Mouse (Mus musculus): ENCODE data around the gene Tmem41a. TPM values are rescaled to one million over a fixed set of nuclear protein-coding genes. Genes with fewer than 3 reads are reported as not detected.
A peak's percentile ranks its signal among the peaks of the same experiment; 100 is the strongest.
"Not testable (repeated sequence)": the region's sequence is repeated elsewhere in the genome, so short reads cannot be mapped to it uniquely, and the experiment has no call there.

Tmem41a gene
- total RNA-seq (2022), result 10 to 100 TPM; 11.1 to 17.8 (median 14.1) TPM

DNA sequence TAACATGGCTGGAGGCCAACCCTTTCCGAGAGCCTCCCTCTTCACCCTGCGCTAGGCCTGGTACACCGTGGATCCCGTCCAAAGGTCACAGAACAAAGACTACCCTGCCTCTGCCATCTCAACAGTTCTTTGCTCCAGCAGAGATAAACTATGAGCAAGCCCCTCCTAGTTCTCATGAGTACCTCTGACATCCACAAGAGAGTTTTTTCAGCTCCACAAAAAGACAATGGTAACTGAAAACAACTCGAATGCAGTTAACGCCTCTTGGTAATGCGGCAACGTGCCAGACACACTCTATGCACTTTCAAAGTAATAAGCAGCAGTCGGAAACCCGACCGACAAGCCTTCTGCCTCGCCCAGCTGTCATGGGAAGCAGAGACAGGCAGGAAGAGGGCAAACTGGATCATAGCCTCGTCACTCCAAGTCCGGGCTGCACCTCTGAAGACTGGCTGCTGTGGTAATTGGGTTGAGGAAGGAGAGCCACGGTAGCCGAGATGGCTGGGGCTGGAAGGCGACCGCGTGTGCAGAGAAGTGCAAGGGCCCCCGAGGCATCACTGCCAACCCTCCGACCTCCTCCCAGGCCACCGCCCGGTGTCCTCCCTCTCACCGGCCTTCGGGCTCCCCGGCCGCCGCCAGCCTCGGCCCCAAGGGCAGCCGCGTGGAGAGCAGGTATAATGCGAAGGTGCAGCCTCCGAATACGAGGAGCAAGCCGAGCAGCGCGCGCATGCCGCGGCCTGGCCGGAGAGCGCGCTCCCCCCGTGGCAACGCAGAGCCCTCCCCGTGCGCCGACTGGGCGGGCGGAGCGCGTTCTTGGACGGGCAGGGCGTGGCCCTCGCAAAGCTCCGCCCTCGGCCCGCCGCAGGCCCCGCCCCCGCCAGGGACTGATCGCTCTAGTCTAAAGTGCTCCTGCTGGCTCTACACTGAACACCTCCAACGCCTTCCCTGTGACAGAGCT lies at the start of gene Tmem41a:
TSS of gene Tmem41a (minus strand) at position 792 of the 955 bp plus-strand sequence.
- peak; percentile 80 for DNase-seq (ENCODE audit: low spot score)

- DNase-seq (ENCODE audit: low spot score), result no peak
Observed at GRCm38 (mm10) chr16:21996402-21996801, 49.0 kb upstream of the Tmem41a start.

DNA sequence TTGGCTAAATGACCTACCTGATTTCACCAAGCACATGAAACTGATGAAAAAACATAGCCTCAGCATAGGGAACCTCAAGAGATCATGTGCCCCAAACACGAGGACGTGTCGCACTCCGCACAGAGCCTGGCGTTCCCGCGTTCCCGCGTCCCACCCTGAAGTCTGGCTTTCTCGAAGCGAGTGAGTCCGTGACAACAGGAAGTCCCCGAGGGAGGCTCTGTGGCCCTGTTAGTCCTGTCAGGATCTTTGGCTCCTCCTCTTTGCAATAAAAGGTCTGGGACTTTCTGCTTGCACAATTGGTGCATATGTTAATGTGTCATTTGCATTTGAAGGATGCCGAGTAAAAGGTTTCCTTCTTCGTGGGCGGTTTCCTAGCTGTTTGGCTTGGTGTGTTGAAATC lies 48.0 kb upstream of the Tmem41a start, which contains the start of gene Liph:
TSS of gene Liph (minus strand) at position 360 of the 400 bp plus-strand sequence.
- DNase-seq (ENCODE audit: low spot score), result no peak

DNA sequence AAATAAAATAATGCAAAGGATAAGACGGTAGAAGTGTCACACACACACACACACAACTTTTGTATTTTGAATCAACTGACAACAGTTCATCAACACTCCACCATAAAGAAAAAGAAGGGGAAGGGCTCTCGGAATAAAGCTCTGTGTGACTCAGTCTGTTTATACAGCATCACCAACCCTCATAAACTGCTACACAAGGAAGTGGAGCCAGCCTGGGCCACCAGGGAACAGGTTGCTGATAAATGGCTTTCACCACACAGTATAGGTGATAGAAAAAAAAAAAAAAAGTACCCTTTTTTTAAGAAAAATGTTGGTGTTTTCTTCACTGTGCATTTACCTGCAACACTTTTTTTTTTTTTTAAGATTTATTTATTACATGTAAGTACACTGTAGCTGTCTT lies 44.4 kb upstream of the Tmem41a start:
- no peak for DNase-seq (ENCODE audit: low spot score)

DNA sequence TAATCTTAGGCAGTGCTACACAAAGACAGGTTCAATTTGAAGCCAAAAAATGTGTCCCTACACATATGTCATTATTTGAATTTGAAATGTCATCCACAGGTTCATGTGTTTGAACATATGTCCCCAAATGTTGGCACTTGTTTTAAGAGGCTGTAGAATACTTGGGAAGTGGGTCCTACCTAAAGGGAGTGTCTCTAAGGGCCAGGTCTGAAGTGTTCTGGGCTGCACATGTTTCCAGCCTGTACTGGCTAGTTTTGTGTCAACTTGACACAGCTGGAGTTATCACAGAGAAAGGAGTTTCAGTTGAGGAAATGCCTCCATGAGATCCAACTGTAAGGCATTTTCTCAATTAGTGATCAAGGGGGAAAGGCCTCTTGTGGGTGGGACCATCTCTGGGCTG lies 43.5 kb upstream of the Tmem41a start:
- not testable (repeated sequence) for DNase-seq (ENCODE audit: low spot score)

DNA sequence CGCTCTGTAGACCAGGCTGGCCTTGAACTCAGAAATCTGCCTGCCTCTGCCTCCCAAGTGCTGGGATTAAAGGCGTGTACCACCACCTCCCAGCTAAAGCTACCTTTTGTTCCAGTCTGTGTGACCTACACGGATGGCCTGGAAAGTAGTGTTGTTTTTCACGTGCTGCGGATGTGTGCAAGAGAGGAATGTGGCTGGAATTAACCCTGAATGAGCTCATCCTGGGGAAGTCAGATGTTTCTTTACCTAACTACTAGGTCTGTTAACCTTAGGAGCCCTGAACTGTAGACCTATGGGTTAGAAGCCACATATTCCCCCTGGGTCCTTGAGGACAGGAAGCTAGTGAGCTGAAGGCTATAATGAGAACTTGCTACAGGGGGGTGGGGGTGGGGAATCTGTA lies 40.6 kb upstream of the Tmem41a start:
- no peak for DNase-seq (ENCODE audit: low spot score)

DNA sequence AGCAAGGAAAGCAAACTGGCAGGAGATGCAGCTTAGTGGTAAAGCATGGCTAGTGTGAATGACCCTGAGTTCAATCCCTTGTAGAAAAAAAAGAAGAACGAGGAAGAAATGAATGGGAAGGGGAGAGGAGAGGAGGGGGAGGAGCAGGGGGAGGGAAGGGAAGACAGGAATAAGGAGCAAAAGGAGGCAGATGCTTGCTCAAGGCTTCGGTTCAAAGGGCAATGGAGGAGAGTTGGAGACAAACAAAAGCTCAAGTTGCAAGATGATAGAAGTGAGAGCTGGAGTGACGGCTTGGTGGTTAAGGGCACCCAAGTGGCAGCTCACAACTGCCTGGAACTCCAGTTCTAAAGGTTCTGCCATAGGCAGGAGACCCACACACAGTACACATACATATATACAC lies 38.8 kb upstream of the Tmem41a start:
- DNase-seq (ENCODE audit: low spot score), result no peak

- no peak for DNase-seq (ENCODE audit: low spot score)
Observed at GRCm38 (mm10) chr16:21984091-21984490, 36.7 kb upstream of the Tmem41a start.

GRCm38 (mm10) chr16:21983581-21983980 lies 36.2 kb upstream of the Tmem41a start:
- no peak for DNase-seq (ENCODE audit: low spot score)

DNA sequence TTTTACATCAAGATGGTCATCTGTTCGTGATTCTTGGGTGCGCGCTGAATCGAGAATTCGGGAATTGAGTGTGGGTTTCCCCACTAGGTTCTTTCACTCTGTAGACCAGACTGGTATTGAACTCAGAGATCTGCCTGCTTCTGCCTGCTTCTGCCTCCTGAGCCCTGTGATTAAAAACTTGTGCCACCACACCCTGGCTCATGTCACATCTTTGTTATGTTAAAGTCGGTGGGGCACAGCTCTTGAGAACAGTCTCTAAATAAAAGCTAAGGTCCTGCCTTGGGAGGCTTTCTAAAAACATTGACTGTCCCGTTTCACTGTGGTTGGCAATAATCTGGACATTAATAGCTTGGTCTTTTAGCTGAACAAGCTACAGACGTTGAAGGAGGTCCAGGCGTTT lies 35.8 kb upstream of the Tmem41a start:
- DNase-seq (ENCODE audit: low spot score), result no peak

GRCm38 (mm10) chr16:21977347-21977746 lies 30.0 kb upstream of the Tmem41a start:
- no peak for DNase-seq (ENCODE audit: low spot score)

GRCm38 (mm10) chr16:21976203-21976602 lies 28.9 kb upstream of the Tmem41a start:
- DNase-seq (ENCODE audit: low spot score), result no peak

DNA sequence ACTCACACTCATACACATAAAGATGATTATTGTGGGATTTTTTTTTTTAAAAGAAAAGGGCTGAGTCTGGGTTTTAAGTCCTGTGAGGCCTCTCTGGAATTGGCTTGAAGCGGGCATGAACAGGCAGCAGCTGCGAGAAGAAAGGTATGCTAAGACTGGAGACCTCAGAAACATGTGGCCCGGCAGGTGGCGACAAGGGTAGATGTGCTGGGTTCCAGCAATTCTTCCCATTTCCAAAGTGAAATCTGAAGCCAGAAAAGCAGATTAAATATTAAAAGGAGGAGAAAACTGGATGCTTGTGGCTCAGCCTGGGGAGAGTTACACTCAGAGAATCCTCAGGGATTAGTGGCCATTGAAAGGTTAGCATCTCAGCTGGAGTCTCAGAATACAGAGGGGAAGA lies 24.1 kb upstream of the Tmem41a start:
- DNase-seq (ENCODE audit: low spot score), result no peak

GRCm38 (mm10) chr16:21970536-21970935 lies 23.2 kb upstream of the Tmem41a start:
- no peak for DNase-seq (ENCODE audit: low spot score)

DNA sequence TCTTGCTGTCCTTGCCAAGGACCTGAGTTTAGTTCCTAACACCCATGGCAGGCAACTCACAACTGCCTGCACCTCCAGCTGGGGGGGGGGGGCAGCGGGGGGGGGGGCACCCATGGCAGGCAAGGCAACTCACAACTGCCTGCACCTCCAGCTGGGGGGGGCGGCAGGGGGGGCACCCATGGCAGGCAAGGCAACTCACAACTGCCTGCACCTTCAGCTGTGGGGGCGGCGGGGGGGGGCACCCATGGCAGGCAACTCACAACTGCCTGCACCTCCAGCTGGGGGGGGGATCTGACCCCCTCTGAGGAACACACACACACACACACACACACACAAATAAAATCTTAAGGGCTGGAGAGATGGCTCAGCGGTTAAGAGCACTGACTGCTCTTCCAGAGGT lies 22.5 kb upstream of the Tmem41a start:
- no peak for DNase-seq (ENCODE audit: low spot score)

DNA sequence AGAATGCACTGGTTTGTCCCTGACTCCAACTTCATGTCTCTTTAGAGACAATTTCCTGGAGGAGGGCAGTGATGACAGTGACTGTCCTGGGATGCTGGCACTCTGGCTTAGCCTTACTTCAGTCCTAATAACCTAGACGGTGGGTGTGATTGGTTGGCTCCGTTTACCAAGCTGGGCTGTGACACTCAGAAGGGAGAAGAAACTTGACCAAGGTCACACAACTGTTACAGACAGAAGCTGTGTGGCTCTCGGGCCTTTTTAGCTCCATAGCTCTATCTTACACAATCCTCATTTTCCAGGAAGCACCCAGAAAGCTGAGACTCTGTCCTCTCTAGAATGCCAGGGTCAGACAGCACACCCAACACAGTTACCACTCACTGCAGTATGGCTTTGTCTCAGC lies 18.2 kb upstream of the Tmem41a start:
- no peak for DNase-seq (ENCODE audit: low spot score)

- peak; percentile 33 for DNase-seq (ENCODE audit: low spot score)
Observed at GRCm38 (mm10) chr16:21955591-21955990, 8.2 kb upstream of the Tmem41a start.

DNA sequence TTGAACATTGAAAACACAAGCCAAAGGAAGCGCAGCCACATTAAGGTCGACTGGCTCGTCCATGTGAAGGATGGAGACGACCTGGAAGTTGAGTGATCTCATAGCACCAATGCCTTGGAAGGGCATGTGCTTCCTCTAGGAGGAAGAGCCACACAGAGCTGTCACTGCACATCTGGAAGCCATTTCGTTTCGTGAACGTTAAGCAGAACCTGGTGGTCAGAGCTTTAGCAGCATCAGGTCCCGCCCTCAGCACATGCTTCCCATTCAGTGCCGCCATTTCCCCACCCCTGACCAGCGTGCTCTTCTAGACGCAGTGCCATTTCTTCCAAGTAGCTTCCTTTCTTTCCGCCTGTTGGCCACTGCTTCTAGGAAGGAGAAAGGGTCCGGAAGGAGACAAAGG lies 18.9 kb downstream of the Tmem41a start:
- DNase-seq (ENCODE audit: low spot score), result no peak

DNA sequence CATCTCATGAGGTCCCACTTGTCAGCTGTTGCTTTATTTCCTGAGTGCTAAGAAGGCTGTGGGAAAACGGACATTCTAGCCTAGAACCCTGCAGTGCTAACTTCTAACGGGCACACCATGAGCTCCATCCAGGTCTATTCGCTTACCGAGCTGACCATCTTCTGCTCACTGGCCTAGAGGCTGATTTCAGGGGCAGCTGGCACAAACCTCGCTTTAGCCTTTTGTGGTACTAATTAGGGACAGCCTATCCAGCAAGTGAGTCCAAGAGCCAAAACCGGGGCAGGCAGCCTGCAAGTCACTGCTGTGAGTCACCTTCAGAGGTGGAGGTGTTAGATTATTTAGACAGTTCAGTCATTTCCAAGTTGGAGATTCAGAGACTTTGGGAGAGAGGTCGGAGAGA lies 30.7 kb downstream of the Tmem41a start:
- DNase-seq (ENCODE audit: low spot score), result peak; percentile 3

- DNase-seq (ENCODE audit: low spot score), result no peak
Observed at GRCm38 (mm10) chr16:21913347-21913746, 34.0 kb downstream of the Tmem41a start.

DNA sequence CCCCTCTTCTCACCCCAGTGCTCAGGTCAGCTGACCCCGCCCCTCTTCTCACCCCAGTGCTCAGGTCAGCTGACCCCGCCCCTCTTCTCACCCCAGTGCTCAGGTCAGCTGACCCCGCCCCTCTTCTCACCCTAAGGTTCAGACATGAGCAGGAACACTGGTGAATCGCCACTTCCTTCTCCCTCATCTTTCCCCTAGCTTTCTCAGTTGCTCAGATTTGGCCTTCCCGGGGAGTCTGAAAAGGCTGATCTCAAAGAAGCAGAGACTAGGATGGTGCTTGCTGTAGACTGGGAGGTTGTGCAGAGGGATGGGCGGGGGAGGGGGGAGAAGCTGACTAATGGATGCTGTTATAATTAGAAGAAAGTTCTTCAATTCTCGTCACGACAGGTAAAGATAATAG lies 38.4 kb downstream of the Tmem41a start:
- DNase-seq (ENCODE audit: low spot score), result not testable (repeated sequence)

- DNase-seq (ENCODE audit: low spot score), result no peak
Observed at GRCm38 (mm10) chr16:21906902-21907301, 40.5 kb downstream of the Tmem41a start.

- DNase-seq (ENCODE audit: low spot score), result no peak
Observed at GRCm38 (mm10) chr16:21905996-21906395, 41.4 kb downstream of the Tmem41a start.

Measured in heart, adult 8-10 months (tissue).